In genomic region chr3:105892572-105893495, GRCm38 (mm10) we compare ENCODE assay signal across 9 mouse cellular contexts. TPM values are rescaled to one million over a fixed set of nuclear protein-coding genes. Genes with fewer than 3 reads are reported as not detected.
DNase-seq lines count a peak whose midpoint lies in the region; ATAC-seq lines count a peak whose summit lies in the region.
"Had no signal": no experiment of that assay in that cellular context is flagged by ENCODE, and none has a peak within 500 bp of the region (broad histone marks: within the 10 kb centered on the region; RNA-seq: fewer than 3 reads in every experiment).

No protein-coding gene starts in this region.

- peaks cover 38% of the 10 kb centered on the region for H3K4me1 ChIP-seq in kidney, embryonic 16.5 days (ENCODE audit: insufficient read depth, low read length)
- peaks cover 43% of the 10 kb centered on the region for H3K4me1 ChIP-seq in heart, embryonic 12.5 days (replicated peaks)
- no peaks in the 10 kb centered on the region for H3K4me1 ChIP-seq in forebrain, embryonic 15.5 days

- peak overlapping the region; percentile 6 for H3K27ac ChIP-seq in kidney, embryonic 16.5 days (ENCODE audit: low read length)
- H3K27ac ChIP-seq in heart, embryonic 12.5 days (ENCODE audit: poor library complexity, severe bottlenecking) = peak overlapping the region; percentile 2; the same call in 1 of the 2 replicates
- no peak overlapping the region for H3K27ac ChIP-seq in forebrain, embryonic 15.5 days (replicated peaks)
- H3K27ac ChIP-seq: limb, embryonic 12.5 days had no signal

- H3K27me3 ChIP-seq in kidney, embryonic 16.5 days (ENCODE audit: insufficient read depth, low read length) = no peaks in the 10 kb centered on the region
- no peaks in the 10 kb centered on the region for H3K27me3 ChIP-seq in heart, embryonic 12.5 days (replicated peaks)
- no peaks in the 10 kb centered on the region for H3K27me3 ChIP-seq in forebrain, embryonic 15.5 days
- H3K27me3 ChIP-seq: limb, embryonic 12.5 days had no signal

- no peak for DNase-seq in kidney, adult 8-10 months
- peak; percentile 47 for DNase-seq in lung, postnatal 10 days
- peak; percentile 82 for DNase-seq in thymus, postnatal 0 days (ENCODE audit: low spot score)
- DNase-seq in retina, embryonic 14.5 days (ENCODE audit: low spot score) = no peak
- DNase-seq in ovary, postnatal 36 days (ENCODE audit: low spot score) = no peak

- no peak overlapping the region for H3K9ac ChIP-seq in kidney, embryonic 16.5 days (replicated peaks; ENCODE audit: low read length)
- H3K9ac ChIP-seq in heart, embryonic 12.5 days = no peak overlapping the region
- H3K9ac ChIP-seq in forebrain, embryonic 15.5 days (replicated peaks) = no peak overlapping the region
- H3K9ac ChIP-seq: limb, embryonic 12.5 days had no signal

- H3K9me3 ChIP-seq in kidney, embryonic 16.5 days (ENCODE audit: low read length) = no peaks in the 10 kb centered on the region
- H3K9me3 ChIP-seq in heart, embryonic 12.5 days (replicated peaks) = no peaks in the 10 kb centered on the region
- no peaks in the 10 kb centered on the region for H3K9me3 ChIP-seq in forebrain, embryonic 15.5 days
- H3K9me3 ChIP-seq: limb, embryonic 12.5 days had no signal

- peak; percentile 18; the same call in 1 of the 2 replicates for ATAC-seq in kidney, embryonic 16.5 days (ENCODE audit: low FRiP score, low TSS enrichment)
- no peak for ATAC-seq in heart, embryonic 12.5 days (ENCODE audit: insufficient number of reproducible peaks, low FRiP score)
- ATAC-seq in forebrain, embryonic 15.5 days (replicated peaks) = no peak

- no peaks in the 10 kb centered on the region for H3K36me3 ChIP-seq in kidney, embryonic 16.5 days (ENCODE audit: insufficient read depth, low read length)
- H3K36me3 ChIP-seq in heart, embryonic 12.5 days = no peaks in the 10 kb centered on the region
- no peaks in the 10 kb centered on the region for H3K36me3 ChIP-seq in forebrain, embryonic 15.5 days
- H3K36me3 ChIP-seq: limb, embryonic 12.5 days had no signal

- no peak overlapping the region for H3K4me2 ChIP-seq in kidney, embryonic 16.5 days (replicated peaks; ENCODE audit: low read depth, low read length)
- no peak overlapping the region for H3K4me2 ChIP-seq in heart, embryonic 12.5 days
- H3K4me2 ChIP-seq in forebrain, embryonic 15.5 days (replicated peaks) = no peak overlapping the region
- H3K4me2 ChIP-seq: limb, embryonic 12.5 days had no signal

- WGBS in kidney, embryonic 16.5 days = 76% methylated on average over 19 of the region's 19 CpGs
- WGBS in heart, embryonic 12.5 days = 69% methylated on average over 19 of the region's 19 CpGs
- WGBS in forebrain, embryonic 15.5 days = 89% methylated on average over 19 of the region's 19 CpGs

- H3K4me3 ChIP-seq in kidney, embryonic 16.5 days (ENCODE audit: low read length) = no peak overlapping the region
- H3K4me3 ChIP-seq in heart, embryonic 12.5 days = no peak overlapping the region
- no peak overlapping the region for H3K4me3 ChIP-seq in forebrain, embryonic 15.5 days
- H3K4me3 ChIP-seq: limb, embryonic 12.5 days had no signal

RNA-seq across cellular contexts. Expression of gene Tmigd3, which starts 22.1 kb away (rescaled TPM):
- not detected in 2 replicates for polyA plus RNA-seq in kidney, embryonic 16.5 days (2015; fragmentation: Nextera tagmentation; extraction: Ambion mirVana)
- 0.42 TPM in 1 of 2 replicates, not detected in the other for polyA plus RNA-seq in heart, embryonic 12.5 days (2016; fragmentation: Nextera tagmentation; extraction: Ambion mirVana)
- polyA plus RNA-seq in thymus, postnatal 0 days (2015; fragmentation: Nextera tagmentation; extraction: Ambion mirVana) = 1.4 TPM in 2 replicates
- 0.24 TPM in 1 of 2 replicates, not detected in the other for polyA plus RNA-seq in forebrain, embryonic 15.5 days (2015; fragmentation: Nextera tagmentation; extraction: Ambion mirVana)

RNA-seq across cellular contexts. Expression of gene Adora3, which starts 22.2 kb away (rescaled TPM):
- polyA plus RNA-seq in kidney, embryonic 16.5 days (2015; fragmentation: Nextera tagmentation; extraction: Ambion mirVana) = not detected in 2 replicates
- polyA plus RNA-seq in heart, embryonic 12.5 days (2016; fragmentation: Nextera tagmentation; extraction: Ambion mirVana) = 0.10 TPM in 1 of 2 replicates, not detected in the other
- 0.33 and 0.82 TPM in 2 replicates for polyA plus RNA-seq in thymus, postnatal 0 days (2015; fragmentation: Nextera tagmentation; extraction: Ambion mirVana)
- polyA plus RNA-seq in forebrain, embryonic 15.5 days (2015; fragmentation: Nextera tagmentation; extraction: Ambion mirVana) = 0.23 and 0.46 TPM in 2 replicates
- polyA plus RNA-seq: limb, embryonic 12.5 days had no signal

RNA-seq across cellular contexts. Expression of gene I830077J02Rik, which starts 39.6 kb away (rescaled TPM):
- 0.40 and 0.62 TPM in 2 replicates for polyA plus RNA-seq in kidney, embryonic 16.5 days (2015; fragmentation: Nextera tagmentation; extraction: Ambion mirVana)
- polyA plus RNA-seq in heart, embryonic 12.5 days (2016; fragmentation: Nextera tagmentation; extraction: Ambion mirVana) = 2.1 and 2.9 TPM in 2 replicates
- 3.7 and 3.9 TPM in 2 replicates for polyA plus RNA-seq in thymus, postnatal 0 days (2015; fragmentation: Nextera tagmentation; extraction: Ambion mirVana)
- 0.20 and 0.23 TPM in 2 replicates for polyA plus RNA-seq in forebrain, embryonic 15.5 days (2015; fragmentation: Nextera tagmentation; extraction: Ambion mirVana)

Comparison
In these comparisons a context has a peak if more than half of its experiments do, and no peak if none do; other contexts are left out.
1. DNase-seq: peak in lung, postnatal 10 days (single experiment) and thymus, postnatal 0 days (single experiment); none in kidney, adult 8-10 months (0 of 2), retina, embryonic 14.5 days (single experiment) and ovary, postnatal 36 days (single experiment).